Mouse (Mus musculus) adrenal gland (tissue): ENCODE measurements around the gene Bscl2.

ENCODE experiments used
- intact Hi-C: fragments of 180-260 bp; cut with DNase I; formaldehyde crosslinking; loops from one replicate; pipeline ENCODE4 v1.15.1; 2025
- microRNA-seq, 2 experiments: library from miRNA; unstranded; fragments of <30 nt; microRNA quantifications; one replicate each; pipeline ENCODE4; 2019

Gene Bscl2

DNA sequence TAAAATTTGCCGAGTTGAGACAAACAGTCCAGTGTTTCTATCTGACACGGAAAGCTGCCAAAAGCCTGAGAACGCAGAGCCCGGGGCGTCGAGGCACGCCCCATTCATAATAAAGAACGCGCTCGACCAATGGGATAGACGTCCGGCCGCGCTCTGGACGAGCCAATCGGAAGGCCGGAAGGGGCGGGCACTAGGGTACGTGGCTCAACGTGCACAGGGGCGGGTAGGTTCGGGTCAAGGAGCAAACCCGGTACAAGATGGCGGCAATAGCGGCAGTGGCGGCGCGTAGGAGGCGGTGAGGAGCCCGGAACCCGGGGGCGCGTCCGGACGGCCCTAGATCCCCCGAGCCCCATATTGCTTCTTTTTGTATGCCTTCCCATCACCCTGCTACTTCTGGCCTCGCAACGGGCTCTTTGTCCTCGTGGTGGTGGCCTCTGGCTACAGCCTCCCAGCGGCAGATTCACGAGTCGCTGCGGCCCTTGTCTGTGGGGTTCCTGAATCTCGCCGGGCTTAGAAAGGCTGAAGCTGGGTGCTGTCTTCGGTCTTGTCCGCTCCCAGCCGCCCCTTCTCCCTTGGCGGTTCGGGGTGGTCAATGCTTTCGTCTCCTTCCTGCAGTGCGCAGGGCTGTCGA lies 60.7 kb downstream of the Bscl2 start, which contains the start of gene Ganab:
TSS of gene Ganab (plus strand) at position 207 of the 631 bp plus-strand sequence.
- intact Hi-C loops, result loop anchor here (5.0 kb wide), 1 partner anchor 39 kb away; no protein-coding TSS in a partner anchor

Small RNA genes within 50 kb of the gene (microRNA-seq; reads per million reads assigned to microRNA genes)
- 0.11 to 0.86 reads per million in 2 experiments for gene Mir5136
